Mouse (Mus musculus): ENCODE data around the gene Tmprss11e.

DNA sequence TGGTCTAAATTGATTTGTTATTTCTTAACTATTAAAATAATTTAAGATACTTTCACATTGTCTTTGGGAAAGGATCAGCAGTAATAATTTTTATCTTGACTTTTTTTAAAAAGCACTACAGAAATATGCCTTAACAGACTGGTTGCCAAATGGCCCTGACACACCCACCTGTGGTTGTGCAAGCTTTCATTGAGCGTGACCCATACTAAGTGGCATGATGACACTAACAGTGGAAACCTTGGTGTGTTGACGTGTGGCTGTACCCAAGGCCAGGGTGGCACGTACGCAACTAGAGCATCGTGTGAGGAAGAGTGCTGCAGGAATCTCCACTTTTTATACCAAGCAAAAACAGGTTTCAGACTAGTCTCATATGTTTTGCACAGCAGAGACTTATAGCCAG is 31.3 kb upstream of the Tmprss11e start:
- TF ChIP-seq POLR2A (IDR thresholded peaks at IDR 0.05; ENCODE audit: low read depth, low read length) (no peak), CTCF (conservative IDR thresholded peaks at IDR 0.05; ENCODE audit: insufficient read depth, insufficient read length, low read depth, low read length) (no peak)
